In genomic region chr11:76467487-76468005, GRCm38 (mm10) we compare ENCODE assay signal across 10 mouse cellular contexts.
DNase-seq lines count a peak whose midpoint lies in the region; ATAC-seq and TF ChIP-seq lines count a peak whose summit lies in the region.
"Had no signal": no experiment of that assay in that cellular context is flagged by ENCODE, and none has a peak within 500 bp of the region (broad histone marks: within the 10 kb centered on the region; RNA-seq: fewer than 3 reads in every experiment).

No protein-coding gene starts in this region.

- 41% methylated on average over 8 of the region's 8 CpGs for WGBS in intestine, embryonic 14.5 days
- 55% methylated on average over 8 of the region's 8 CpGs for WGBS in intestine, postnatal 0 days
- 9% methylated on average over 8 of the region's 8 CpGs for WGBS in forebrain, postnatal 0 days
- WGBS in midbrain, embryonic 14.5 days = 7% methylated on average over 8 of the region's 8 CpGs

- H3K36me3 ChIP-seq in intestine, embryonic 14.5 days (ENCODE audit: control insufficient read depth, insufficient read depth, low read length) = peaks cover 38% of the 10 kb centered on the region
- H3K36me3 ChIP-seq in intestine, postnatal 0 days (ENCODE audit: control insufficient read depth, insufficient read depth) = peaks cover 71% of the 10 kb centered on the region
- H3K36me3 ChIP-seq in forebrain, postnatal 0 days (ENCODE audit: insufficient read depth) = peaks cover 19% of the 10 kb centered on the region
- H3K36me3 ChIP-seq in midbrain, embryonic 14.5 days (ENCODE audit: control insufficient read depth, insufficient read depth, low read length) = peaks cover 20% of the 10 kb centered on the region

- H3K9me3 ChIP-seq in intestine, embryonic 14.5 days (ENCODE audit: control insufficient read depth, low read length) = no peaks in the 10 kb centered on the region
- no peaks in the 10 kb centered on the region for H3K9me3 ChIP-seq in intestine, postnatal 0 days (ENCODE audit: control insufficient read depth)
- no peaks in the 10 kb centered on the region for H3K9me3 ChIP-seq in forebrain, postnatal 0 days (ENCODE audit: low read length)
- H3K9me3 ChIP-seq in midbrain, embryonic 14.5 days (ENCODE audit: control insufficient read depth, low read length) = no peaks in the 10 kb centered on the region

- peaks cover 37% of the 10 kb centered on the region for H3K4me1 ChIP-seq in intestine, embryonic 14.5 days (replicated peaks; ENCODE audit: control insufficient read depth, insufficient read depth, low read length)
- 0 out of 2 replicates have a peak, but pooled peaks cover 3% of the 10 kb centered on the region for H3K4me1 ChIP-seq in intestine, postnatal 0 days (replicated peaks; ENCODE audit: control insufficient read depth, insufficient read depth, low read length)
- H3K4me1 ChIP-seq in forebrain, postnatal 0 days (ENCODE audit: insufficient read depth) = peaks cover 46% of the 10 kb centered on the region
- H3K4me1 ChIP-seq in midbrain, embryonic 14.5 days (ENCODE audit: control insufficient read depth, insufficient read depth, low read length) = peaks cover 67% of the 10 kb centered on the region

- H3K27me3 ChIP-seq in intestine, embryonic 14.5 days (replicated peaks; ENCODE audit: control insufficient read depth, insufficient read depth, low read length) = no peaks in the 10 kb centered on the region
- H3K27me3 ChIP-seq in intestine, postnatal 0 days (replicated peaks; ENCODE audit: control insufficient read depth, insufficient read depth, low read length) = no peaks in the 10 kb centered on the region
- H3K27me3 ChIP-seq in forebrain, postnatal 0 days (ENCODE audit: insufficient read depth, low read length) = no peaks in the 10 kb centered on the region
- no peaks in the 10 kb centered on the region for H3K27me3 ChIP-seq in midbrain, embryonic 14.5 days (ENCODE audit: control insufficient read depth, insufficient read depth, low read length)

- no peak for DNase-seq in intestine, embryonic 14.5 days (ENCODE audit: low spot score)
- peak; percentile 69 for DNase-seq in brain, embryonic 14.5 days (ENCODE audit: low read depth)
- DNase-seq in forebrain, postnatal 0 days = peak; percentile 77
- peak; percentile 57 for DNase-seq in midbrain, embryonic 14.5 days
- no peak for DNase-seq in thymus, postnatal 36 days
- DNase-seq in left cerebral cortex, adult 11 months (ENCODE audit: low spot score) = no peak
- no peak for DNase-seq in cerebellum, postnatal 10 days
- DNase-seq: adrenal gland, adult 8-10 months; cerebellum, adult 9-11 months had no signal

- H3K27ac ChIP-seq in intestine, embryonic 14.5 days (ENCODE audit: low read depth) = no peak overlapping the region
- no peak overlapping the region for H3K27ac ChIP-seq in intestine, postnatal 0 days (ENCODE audit: low read depth, low read length)
- H3K27ac ChIP-seq in forebrain, postnatal 0 days (ENCODE audit: low read depth, low read length) = peak overlapping the region; percentile 93
- peak overlapping the region; percentile 93 for H3K27ac ChIP-seq in midbrain, embryonic 14.5 days (replicated peaks; ENCODE audit: low read depth, low read length)

- TF ChIP-seq CTCF in intestine, postnatal 0 days (IDR thresholded peaks at IDR 0.05; ENCODE audit: low read depth) = no peak
- no peak for TF ChIP-seq CTCF in brain, embryonic 14.5 days (IDR thresholded peaks at IDR 0.05; ENCODE audit: borderline replicate concordance, extremely low read depth, insufficient read depth, insufficient read length)
- peak; percentile 26 for TF ChIP-seq CTCF in forebrain, postnatal 0 days (IDR thresholded peaks at IDR 0.05; ENCODE audit: low read depth)

- 0 out of 2 replicates have a peak overlapping the region, but pooled peaks have one; percentile 1 for H3K4me2 ChIP-seq in intestine, embryonic 14.5 days (ENCODE audit: low read length)
- no peak overlapping the region for H3K4me2 ChIP-seq in intestine, postnatal 0 days (replicated peaks; ENCODE audit: low read depth)
- peak overlapping the region; percentile 82 for H3K4me2 ChIP-seq in forebrain, postnatal 0 days (ENCODE audit: low read depth)
- peak overlapping the region; percentile 88 for H3K4me2 ChIP-seq in midbrain, embryonic 14.5 days (ENCODE audit: low read length)

- no peak overlapping the region for H3K9ac ChIP-seq in intestine, embryonic 14.5 days (ENCODE audit: low read length)
- H3K9ac ChIP-seq in intestine, postnatal 0 days (ENCODE audit: low read depth, low read length) = no peak overlapping the region
- H3K9ac ChIP-seq in forebrain, postnatal 0 days = peak overlapping the region; percentile 74
- H3K9ac ChIP-seq in midbrain, embryonic 14.5 days (replicated peaks; ENCODE audit: low read length) = peak overlapping the region; percentile 61

- TF ChIP-seq POLR2A in brain, embryonic 14.5 days (IDR thresholded peaks at IDR 0.05; ENCODE audit: borderline replicate concordance, extremely low read depth, insufficient read depth, insufficient read length, poor library complexity, severe bottlenecking) = no peak

- no peak for ATAC-seq in intestine, embryonic 14.5 days (replicated peaks; ENCODE audit: low FRiP score, low TSS enrichment, low read depth)
- no peak for ATAC-seq in intestine, postnatal 0 days
- ATAC-seq in forebrain, postnatal 0 days = peak; percentile 72
- ATAC-seq in midbrain, embryonic 14.5 days (ENCODE audit: low FRiP score, low TSS enrichment) = peak; percentile 43

- no peak overlapping the region for H3K4me3 ChIP-seq in intestine, embryonic 14.5 days (ENCODE audit: low read depth, low read length)
- H3K4me3 ChIP-seq in intestine, postnatal 0 days (ENCODE audit: low read depth, low read length) = no peak overlapping the region
- peak overlapping the region; percentile 46 for H3K4me3 ChIP-seq in forebrain, postnatal 0 days (ENCODE audit: low read depth, low read length)
- H3K4me3 ChIP-seq in midbrain, embryonic 14.5 days (replicated peaks; ENCODE audit: low read depth, low read length) = peak overlapping the region; percentile 49

Comparison
In these comparisons a context has a peak if more than half of its experiments do, and no peak if none do; other contexts are left out.
1. ATAC-seq: peak in forebrain, postnatal 0 days (single experiment) and midbrain, embryonic 14.5 days (single experiment); none in intestine, embryonic 14.5 days (single experiment) and intestine, postnatal 0 days (single experiment).
2. DNase-seq: peak in brain, embryonic 14.5 days (single experiment), forebrain, postnatal 0 days (single experiment) and midbrain, embryonic 14.5 days (single experiment); none in intestine, embryonic 14.5 days (single experiment), thymus, postnatal 36 days (0 of 2), left cerebral cortex, adult 11 months (single experiment) and cerebellum, postnatal 10 days (0 of 2).
3. H3K27ac ChIP-seq: peak in forebrain, postnatal 0 days (single experiment) and midbrain, embryonic 14.5 days (single experiment); none in intestine, embryonic 14.5 days (single experiment) and intestine, postnatal 0 days (single experiment).
4. H3K4me3 ChIP-seq: peak in forebrain, postnatal 0 days (single experiment) and midbrain, embryonic 14.5 days (single experiment); none in intestine, embryonic 14.5 days (single experiment) and intestine, postnatal 0 days (single experiment).
5. H3K9ac ChIP-seq: peak in forebrain, postnatal 0 days (single experiment) and midbrain, embryonic 14.5 days (single experiment); none in intestine, embryonic 14.5 days (single experiment) and intestine, postnatal 0 days (single experiment).